Mouse (Mus musculus) ES-CJ7 (cell line): Measurements from ENCODE around the gene Zfp598.

Experiments
- DNase-seq: peaks from one replicate; pipeline ENCODE4 v3.0.0; 2011; ENCODE audit warnings: low read depth, low spot score

Gene Zfp598

GRCm38 (mm10) chr17:24669545-24670245, at the start of gene Zfp598:
Gene Zfp598 (plus strand): TSS chr17:24669687.
- DNase-seq = peak; percentile 90

DNA sequence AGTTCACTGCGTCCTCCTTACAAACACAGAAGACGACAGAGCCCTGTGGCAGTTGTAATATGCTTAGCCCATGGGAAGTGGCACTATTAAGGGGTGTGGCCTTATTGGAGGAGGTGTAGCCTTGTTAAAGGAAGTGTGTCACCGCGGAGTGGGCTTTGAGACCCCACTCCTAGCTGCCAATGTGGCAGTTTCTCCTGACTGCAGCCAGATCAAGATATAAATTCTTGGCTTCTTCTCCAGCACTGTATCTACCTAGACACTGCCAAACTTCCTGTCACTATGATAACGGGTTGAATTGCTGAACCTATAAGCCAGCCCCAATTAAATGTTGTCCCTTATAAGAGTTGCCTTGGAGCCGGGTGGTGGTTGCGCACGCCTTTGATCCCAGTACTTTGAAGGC, 44.0 kb upstream of the Zfp598 start:
- no peak for DNase-seq

- peak; percentile 68 for DNase-seq
Observed at GRCm38 (mm10) chr17:24628646-24629045, 40.8 kb upstream of the Zfp598 start.

- DNase-seq = no peak
Observed at GRCm38 (mm10) chr17:24630072-24630471, 39.4 kb upstream of the Zfp598 start.

DNA sequence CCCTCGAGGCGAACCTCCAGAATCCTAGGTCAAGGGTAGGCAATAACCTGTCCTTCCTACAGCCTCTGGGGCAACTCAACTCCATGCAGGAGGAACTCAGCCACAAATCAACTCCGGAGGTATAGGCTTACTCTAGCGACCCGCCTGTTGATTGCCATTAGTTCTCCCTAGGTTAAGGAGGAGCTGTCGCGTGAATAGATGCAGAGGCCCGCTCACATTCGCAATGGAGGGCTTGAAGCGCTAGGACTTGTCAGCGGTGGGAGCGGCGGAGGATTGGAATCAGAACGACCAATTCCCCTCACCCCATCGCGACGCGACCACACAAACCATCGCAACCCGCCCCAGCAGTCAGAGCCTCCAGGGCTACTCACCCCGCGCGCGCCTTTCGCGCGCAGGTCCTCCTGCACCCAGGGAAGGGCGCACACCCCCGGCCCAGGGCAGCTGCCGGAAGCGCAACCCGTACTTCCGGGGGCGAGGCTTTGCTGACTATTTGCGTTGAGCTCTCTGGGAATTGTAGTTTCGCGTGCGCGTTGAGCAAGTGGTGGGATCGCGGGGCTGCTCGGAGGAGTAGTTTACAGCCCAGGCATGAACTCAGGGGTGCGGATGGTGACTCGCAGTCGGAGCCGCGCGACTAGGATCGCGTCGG, 37.2 kb upstream of the Zfp598 start, which contains the start of the genes Tsc2 and Nthl1:
Gene Tsc2, minus strand, starts transcription at position 464 of the 646 bp plus-strand sequence.
Gene Nthl1, plus strand, starts transcription at position 514 of the 646 bp plus-strand sequence.
- DNase-seq = peak; percentile 92

DNA sequence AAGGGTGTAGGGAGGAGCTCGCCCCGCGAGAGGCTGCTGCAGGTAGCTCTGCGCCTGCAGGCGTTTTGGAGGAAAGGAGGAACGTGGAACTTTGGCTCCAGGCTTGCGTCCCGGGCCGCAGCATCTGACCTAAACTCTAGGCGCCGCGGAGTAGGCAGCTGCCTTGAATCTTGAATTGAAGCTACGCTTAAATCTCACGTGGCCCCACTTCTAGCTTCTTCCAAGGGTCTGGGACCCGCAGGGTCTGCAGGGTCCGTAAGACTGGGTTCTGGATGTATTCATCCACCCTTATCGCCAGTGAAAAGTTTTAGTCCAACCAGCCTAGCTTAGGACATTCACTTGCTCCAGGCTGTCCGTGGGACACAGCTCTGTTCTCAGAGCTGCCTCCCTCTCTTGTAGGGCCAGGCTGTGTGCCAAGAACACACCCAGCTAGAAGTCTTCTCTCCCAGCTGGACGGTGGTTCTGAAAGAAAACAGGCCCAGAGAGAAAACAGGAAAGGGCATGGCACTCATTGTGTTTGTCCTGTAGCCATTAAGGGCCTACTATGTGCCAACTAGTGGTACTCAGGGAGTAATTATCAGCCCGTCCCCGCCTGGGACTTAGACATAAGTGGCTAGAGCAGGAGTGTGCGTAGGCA, 36.6 kb upstream of the Zfp598 start:
- no peak for DNase-seq

DNA sequence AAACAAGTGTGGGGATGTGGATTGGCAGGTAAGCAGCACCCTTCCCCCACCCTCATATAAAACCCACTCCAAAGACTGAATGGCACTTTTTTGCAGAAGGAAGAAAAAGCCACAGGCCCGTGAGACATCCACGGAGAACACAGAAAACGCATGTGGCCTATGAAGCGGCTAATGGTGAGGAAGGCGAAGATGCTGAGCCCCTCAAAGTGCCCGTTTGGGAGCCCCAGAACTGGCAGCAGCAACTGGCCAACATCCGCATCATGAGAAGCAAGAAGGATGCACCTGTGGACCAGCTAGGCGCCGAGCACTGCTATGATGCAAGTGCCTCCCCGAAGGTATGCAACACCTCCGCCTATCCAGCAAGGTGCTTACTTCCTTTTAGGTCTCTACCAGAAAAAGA, 35.7 kb upstream of the Zfp598 start:
- no peak for DNase-seq

- no peak for DNase-seq
Observed at GRCm38 (mm10) chr17:24635024-24635423, 34.5 kb upstream of the Zfp598 start.

GRCm38 (mm10) chr17:24635694-24636093, 33.8 kb upstream of the Zfp598 start:
- no peak for DNase-seq

DNA sequence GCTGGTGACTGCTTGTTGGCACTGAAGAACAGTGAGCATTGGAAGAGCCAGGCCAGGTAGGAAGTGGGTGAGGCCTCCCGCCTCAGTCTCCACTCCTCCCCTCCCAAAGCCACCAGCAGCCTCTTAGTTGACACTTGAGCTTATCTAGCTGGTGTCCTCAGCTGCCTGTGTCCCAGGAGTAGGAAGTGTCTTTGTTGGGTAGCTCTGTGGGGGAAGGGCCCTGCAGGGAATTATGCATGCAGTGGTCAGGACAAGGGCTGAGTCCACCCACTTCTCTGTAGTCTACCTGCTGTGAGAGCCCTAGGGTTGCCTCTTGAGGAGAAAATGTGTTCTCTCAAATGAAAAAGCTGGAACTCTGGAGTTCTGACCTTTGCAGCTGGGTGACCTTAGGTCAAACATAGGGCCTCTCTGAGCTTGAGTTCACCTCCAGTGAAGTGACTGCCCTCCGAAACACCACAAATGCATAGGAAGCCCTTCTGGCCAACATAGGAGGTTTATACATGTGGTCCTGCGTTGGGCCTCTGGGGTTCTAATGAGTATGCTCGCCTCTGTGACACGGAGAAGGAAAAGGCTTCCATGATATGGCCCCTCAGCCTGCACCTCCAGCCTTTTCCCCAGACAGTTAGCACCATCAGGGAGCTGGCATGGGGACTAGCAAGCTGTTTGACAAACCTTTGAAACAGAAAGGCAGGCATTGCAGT, 32.6 kb upstream of the Zfp598 start:
- DNase-seq = peak; percentile 64

- no peak for DNase-seq
Observed at GRCm38 (mm10) chr17:24638214-24638613, 31.3 kb upstream of the Zfp598 start.

DNA sequence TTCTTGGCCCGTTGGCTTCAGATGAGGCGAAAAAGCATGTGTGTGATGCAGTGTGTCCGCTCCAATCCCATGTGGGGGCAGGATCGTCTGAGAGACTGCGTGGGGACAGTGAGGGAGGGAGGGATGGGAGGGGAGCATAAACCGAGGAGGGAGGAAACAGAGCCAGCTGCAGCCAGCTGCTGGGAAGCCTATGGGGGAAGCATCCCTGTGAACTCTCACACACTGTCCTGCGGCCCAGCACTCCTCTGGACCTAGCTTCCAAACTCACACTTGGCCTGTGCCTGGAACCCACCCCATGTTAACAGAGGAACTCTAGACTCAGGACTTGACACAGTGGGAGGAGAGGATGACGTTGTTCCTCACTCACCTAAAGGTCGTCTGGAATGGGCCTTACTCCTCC, 30.6 kb upstream of the Zfp598 start:
- no peak for DNase-seq

GRCm38 (mm10) chr17:24639571-24639988, 29.9 kb upstream of the Zfp598 start:
- DNase-seq = no peak

GRCm38 (mm10) chr17:24640119-24640518, 29.4 kb upstream of the Zfp598 start:
- no peak for DNase-seq

GRCm38 (mm10) chr17:24640581-24640980, 28.9 kb upstream of the Zfp598 start:
- DNase-seq = no peak

DNA sequence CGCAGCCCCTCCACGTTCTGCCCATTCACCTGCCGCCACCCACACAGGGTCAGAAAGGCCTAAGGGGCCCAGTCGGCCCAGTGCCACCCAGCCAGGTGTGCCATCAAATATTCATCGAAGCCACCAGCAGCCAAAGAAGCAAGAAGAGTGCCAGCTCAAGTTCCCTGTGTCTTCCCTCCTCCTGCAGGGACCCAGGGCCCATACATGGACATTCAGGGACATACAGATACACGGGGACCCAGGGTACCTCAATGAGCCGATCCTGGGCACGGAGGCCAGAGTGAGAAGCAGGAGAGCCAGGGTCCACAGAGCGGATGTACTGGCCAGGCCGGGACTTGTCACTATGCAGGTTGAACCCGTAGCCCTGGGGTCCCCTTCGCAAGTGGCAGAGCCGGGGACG, 27.5 kb upstream of the Zfp598 start:
- DNase-seq = no peak

DNA sequence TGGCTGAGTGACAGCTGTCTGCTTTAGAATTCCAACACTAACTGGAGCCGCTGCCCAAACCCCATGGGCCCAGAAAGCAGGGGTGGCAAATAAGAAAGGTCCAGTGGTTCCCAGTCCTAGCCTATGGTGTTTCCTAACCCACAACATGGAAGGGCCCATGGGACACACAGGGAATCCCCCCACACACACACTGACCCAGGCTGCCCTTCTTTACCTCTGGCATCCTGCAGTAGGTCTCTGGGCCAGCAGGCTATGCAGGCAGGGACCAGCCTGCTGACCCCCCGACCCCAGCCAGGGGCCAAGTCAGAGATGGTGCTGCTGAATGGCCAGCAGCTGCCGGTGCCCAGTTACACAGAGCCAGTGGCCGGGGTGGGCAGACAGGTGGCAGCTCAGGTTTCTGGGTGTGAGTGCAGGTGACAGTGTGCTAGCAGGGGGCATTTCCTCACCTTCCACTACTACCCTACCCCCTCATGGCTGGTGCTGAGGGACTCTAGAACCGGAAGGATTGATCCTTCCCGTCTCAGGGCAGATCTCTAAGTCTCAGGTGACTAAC, 26.6 kb upstream of the Zfp598 start:
- DNase-seq = no peak

DNA sequence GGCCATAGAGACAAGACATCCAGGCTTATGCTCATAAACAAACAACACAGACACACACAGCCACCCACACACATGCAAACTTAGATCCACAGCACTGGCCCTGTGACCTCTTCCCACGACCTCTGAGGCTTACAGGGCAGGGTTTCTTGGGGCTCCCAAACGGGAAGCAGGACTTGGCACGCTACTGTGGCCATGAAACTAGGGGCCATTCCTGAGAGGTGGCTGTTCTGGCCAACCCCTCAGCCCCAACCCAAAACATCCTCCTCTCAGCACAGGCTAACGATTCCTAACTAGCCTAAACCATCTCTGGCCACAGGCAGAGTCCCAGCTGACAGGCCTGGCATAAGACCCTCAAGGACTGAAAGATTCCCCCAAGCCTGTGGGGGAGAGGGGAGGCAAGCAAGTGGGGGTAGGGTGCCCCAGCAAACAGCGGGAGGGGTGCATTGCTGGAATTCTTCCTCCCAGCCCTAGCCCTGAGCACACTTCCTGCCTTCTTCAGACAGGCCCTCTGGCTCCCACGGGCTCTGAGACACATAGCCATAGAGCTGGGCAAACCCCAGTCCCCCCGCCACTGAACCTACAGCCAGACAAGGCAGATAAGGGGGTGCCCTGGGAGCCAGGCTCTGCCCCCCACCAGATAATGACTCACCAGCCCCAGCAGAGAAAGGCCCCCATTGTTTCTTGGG, 25.3 kb upstream of the Zfp598 start:
- DNase-seq = no peak

DNA sequence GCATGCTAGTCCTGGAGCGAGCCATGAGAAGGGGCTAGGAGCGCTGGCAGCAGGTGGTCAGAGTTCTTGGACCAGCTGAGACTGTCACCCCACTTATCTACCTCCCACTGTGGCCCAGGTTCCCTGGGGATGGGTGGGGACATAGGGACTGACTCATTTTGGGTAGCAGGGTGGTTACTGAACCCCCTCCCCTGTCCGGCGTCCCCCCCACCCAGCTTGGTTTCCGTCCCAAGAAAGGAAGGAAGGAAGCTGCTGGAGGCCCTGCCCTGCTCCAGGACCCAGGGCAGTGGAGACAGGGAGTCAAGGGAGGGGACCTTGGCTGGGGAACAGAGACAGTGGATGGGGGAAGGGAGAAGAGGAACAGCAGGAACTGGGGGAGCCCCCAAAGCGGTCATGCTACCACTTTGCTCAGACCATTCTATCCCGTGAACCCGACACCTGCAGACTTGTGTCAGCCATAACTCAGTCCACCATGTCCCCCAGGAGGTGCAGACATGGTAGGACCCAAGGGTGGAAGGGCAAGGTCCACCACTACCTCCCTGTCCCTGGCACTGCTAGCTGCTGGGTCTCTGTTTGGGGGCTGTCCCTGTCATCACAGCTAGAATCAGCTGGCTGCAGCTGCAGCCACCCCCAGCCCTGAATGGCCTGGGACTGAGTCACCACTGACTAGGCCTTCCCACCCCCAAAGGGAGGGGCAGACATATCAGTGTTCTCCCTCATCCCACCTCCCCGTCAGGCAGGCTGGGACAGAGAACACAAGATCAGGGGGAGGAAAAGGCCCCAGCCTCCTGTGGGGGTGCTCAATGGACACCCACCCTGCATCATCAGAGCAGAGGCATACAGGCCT, 24.4 kb upstream of the Zfp598 start:
- DNase-seq = no peak

DNA sequence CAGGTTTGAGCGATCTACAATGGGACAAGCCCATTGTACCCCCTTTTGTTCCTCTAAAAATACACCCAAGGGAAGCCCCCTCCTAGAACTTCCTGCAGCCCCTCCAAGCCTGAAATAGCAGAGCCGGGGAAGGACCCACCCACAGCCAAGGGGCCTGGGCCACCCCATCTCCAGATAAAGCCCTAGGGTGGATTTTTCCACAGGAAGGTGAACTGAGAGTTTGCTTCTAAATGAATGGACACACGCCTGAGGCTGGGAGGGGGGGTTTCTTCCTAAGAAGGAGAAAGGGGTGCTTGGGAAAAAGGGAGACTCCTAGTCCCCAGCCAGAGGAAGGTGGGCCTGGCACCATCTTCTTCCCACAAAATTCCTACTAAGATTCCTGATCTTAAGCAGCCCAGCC, 23.6 kb upstream of the Zfp598 start:
- no peak for DNase-seq
